Mouse (Mus musculus) heart, embryonic 11.5 days (tissue): Measurements from ENCODE around the gene Homer3. TPM values are rescaled to one million over a fixed set of nuclear protein-coding genes. Genes with fewer than 3 reads are reported as not detected.

Experiments used
- ATAC-seq: fragments of 200-750 bp; cut with Nextera tagmentation; replicated peaks from 2 replicates; pipeline ENCODE4 v1.8.0; 2017; ENCODE audit warnings: moderate library complexity; ENCODE audit not compliant: insufficient number of reproducible peaks, low FRiP score, low TSS enrichment
- H3K27ac ChIP-seq: fragments of 300-500 bp; sonication (generic); 2 replicates; pipeline ENCODE4 v1.5.1; 2014; ENCODE audit warnings: mild to moderate bottlenecking, low read depth, low read length
- H3K27me3 ChIP-seq: fragments of 300-500 bp; sonication (generic); 2 replicates; pipeline ENCODE4 v1.6.1; 2014; ENCODE audit warnings: mild to moderate bottlenecking, low read length, mixed read lengths; ENCODE audit not compliant: control insufficient read depth, insufficient read depth
- H3K36me3 ChIP-seq: fragments of 300-500 bp; sonication (generic); 2 replicates; pipeline ENCODE4 v1.6.1; 2014; ENCODE audit warnings: mild to moderate bottlenecking, low read length, moderate library complexity, mixed read lengths; ENCODE audit not compliant: control insufficient read depth, insufficient read depth
- H3K4me1 ChIP-seq: fragments of 300-500 bp; sonication (generic); 2 replicates; pipeline ENCODE4 v1.6.1; 2014; ENCODE audit warnings: low read length; ENCODE audit not compliant: control insufficient read depth, insufficient read depth
- H3K4me2 ChIP-seq: fragments of 300-500 bp; sonication (generic); 2 replicates; pipeline ENCODE4 v1.6.1; 2014; ENCODE audit warnings: mild to moderate bottlenecking, moderate library complexity
- H3K4me3 ChIP-seq: fragments of 300-500 bp; sonication (generic); 2 replicates; pipeline ENCODE4 v1.5.1; 2014; ENCODE audit warnings: low read depth, low read length
- H3K9ac ChIP-seq: fragments of 300-500 bp; sonication (generic); 2 replicates; pipeline ENCODE4 v1.6.1; 2014; ENCODE audit warnings: mild to moderate bottlenecking, low read depth, low read length, moderate library complexity
- H3K9me3 ChIP-seq: fragments of 300-500 bp; sonication (generic); replicated peaks from 2 replicates; pipeline ENCODE4 v1.6.1; 2016; ENCODE audit warnings: low read length; ENCODE audit not compliant: control insufficient read depth
- WGBS: fragments of 180-500 bp; shearing (Covaris S2); extraction: QIAGEN DNeasy Blood & Tissue Kit; methylation state at CpG from one replicate; pipeline ENCODE4 v1.1.7; 2014; ENCODE audit not compliant: insufficient replicate concordance; 5-methylcytosine and 5-hydroxymethylcytosine counted together
- polyA plus RNA-seq: library from polyadenylated mRNA; unstranded; fragments of >200 nt; fragmentation: Nextera tagmentation; extraction: Ambion mirVana; gene quantifications from 2 replicates; pipeline ENCODE4 v1.2.1, GENCODE M21; 2014

The Homer3 gene
- polyA plus RNA-seq, 1 experiment from 2014 or later: 25.5 TPM

DNA sequence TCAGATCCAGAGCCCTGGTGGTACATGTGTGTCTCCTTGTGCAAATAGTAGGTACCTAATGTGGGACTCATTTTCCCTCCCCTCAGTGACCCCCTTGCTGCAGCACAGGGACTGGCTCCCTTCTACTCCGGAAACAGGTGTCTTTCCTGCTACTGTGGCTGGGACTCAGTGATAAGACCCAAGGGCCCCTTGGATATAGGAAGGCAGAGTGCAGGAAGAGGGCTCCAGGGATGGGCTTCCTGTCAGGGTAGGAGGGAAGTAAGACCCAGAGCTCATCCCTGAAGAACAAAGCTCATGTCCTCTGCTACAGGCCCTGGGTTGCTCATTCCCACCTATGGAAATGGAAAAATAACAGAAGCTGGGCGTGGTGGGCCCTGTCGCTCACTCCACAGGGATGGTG lies 6.2 kb upstream of the Homer3 start:
- peak overlapping the region; percentile 64 for H3K27ac ChIP-seq
- H3K4me1 ChIP-seq: peaks cover 13% of the 10 kb centered on the region
- H3K9ac ChIP-seq: no peak overlapping the region
- H3K36me3 ChIP-seq: no peaks in the 10 kb centered on the region
- peak; percentile 44; the same call in 1 of the 2 replicates for ATAC-seq
- H3K27me3 ChIP-seq: no peaks in the 10 kb centered on the region
- H3K4me2 ChIP-seq: no peak overlapping the region
- WGBS: 57% methylated on average over 3 of the region's 3 CpGs
- H3K4me3 ChIP-seq: no peak overlapping the region
- no peaks in the 10 kb centered on the region for H3K9me3 ChIP-seq

DNA sequence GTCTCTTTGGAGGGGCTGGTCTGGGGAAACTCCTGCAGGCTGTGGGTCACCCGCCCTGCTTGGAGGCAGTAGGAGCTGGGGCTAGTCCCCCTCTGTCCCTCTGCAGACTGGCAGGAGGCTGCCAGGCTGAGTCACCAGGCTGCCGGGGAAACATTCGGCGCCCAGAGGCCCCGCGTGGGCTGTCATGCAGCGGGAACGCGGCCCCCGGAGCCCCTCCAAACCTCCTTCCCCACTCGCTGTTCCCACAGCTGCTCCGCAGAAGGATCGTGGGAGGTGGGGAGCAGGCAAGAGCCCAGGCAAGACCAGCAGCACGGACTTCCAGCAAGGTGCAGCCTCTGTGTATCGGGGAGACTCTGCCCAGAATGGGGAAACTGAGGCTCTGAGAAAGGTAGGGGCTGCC lies 4.5 kb upstream of the Homer3 start:
- Histone ChIP-seq H3K4me2 (no peak overlapping the region), H3K4me1 (peaks cover 15% of the 10 kb centered on the region), H3K36me3 (no peaks in the 10 kb centered on the region), H3K9ac (no peak overlapping the region), H3K4me3 (no peak overlapping the region), H3K9me3 (no peaks in the 10 kb centered on the region), H3K27me3 (no peaks in the 10 kb centered on the region), H3K27ac (peak overlapping the region; percentile 22; the same call in 1 of the 2 replicates)
- ATAC-seq: no peak
- 61% methylated on average over 15 of the region's 15 CpGs for WGBS

DNA sequence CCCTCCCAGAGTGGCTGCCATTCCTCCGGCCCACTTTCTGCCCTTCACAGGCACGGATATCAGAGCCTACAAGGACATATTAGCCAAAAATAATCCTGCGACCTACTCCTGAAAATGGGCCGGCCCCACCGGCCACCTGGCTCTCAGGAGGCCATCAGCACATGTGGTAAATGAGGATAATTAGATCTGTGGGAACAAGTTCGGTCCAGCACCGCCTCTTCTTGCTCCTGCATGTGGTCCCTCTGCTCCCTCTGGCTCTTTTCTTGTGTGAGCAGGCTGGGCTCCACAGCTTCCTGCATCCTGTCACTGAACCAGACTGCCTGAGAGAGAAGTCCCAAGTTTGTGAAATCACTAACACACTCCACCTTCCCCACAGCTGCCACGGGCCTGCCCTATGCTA lies 3.4 kb upstream of the Homer3 start:
- no peak overlapping the region for H3K4me3 ChIP-seq
- H3K9ac ChIP-seq: peak overlapping the region; percentile 10; the same call in 1 of the 2 replicates
- no peaks in the 10 kb centered on the region for H3K36me3 ChIP-seq
- no peak for ATAC-seq
- peaks cover 16% of the 10 kb centered on the region for H3K4me1 ChIP-seq
- H3K27me3 ChIP-seq: no peaks in the 10 kb centered on the region
- H3K4me2 ChIP-seq: no peak overlapping the region
- H3K9me3 ChIP-seq: no peaks in the 10 kb centered on the region
- peak overlapping the region; percentile 54 for H3K27ac ChIP-seq
- 48% methylated on average over 8 of the region's 8 CpGs for WGBS

DNA sequence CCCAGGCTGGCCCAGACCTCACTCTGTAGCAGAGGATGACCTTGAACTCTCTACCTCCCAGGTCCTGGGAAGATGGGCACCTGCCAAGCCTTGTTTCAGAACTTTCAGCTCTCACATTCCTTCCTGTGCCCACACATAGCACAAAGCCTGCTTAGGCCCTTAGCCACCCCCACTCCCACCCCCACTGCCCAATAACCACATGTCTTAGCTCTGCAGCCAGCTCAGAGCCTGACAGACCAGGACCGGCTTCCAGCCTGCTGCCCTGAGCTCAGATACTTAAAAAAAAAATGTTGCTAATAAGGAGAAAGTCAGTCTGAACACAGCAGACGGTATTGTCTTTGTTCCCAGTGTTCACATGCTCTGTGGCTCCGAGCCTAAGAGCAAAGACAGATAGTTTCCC lies 1.6 kb upstream of the Homer3 start:
- no peaks in the 10 kb centered on the region for H3K9me3 ChIP-seq
- H3K36me3 ChIP-seq: peaks cover 11% of the 10 kb centered on the region
- H3K4me1 ChIP-seq: peaks cover 18% of the 10 kb centered on the region
- 45% methylated on average over 3 of the region's 3 CpGs for WGBS
- no peak for ATAC-seq
- H3K4me2 ChIP-seq: no peak overlapping the region
- H3K9ac ChIP-seq: peak overlapping the region; percentile 49; the same call in 1 of the 2 replicates
- peak overlapping the region; percentile 10; the same call in 1 of the 2 replicates for H3K27ac ChIP-seq
- H3K4me3 ChIP-seq: no peak overlapping the region
- H3K27me3 ChIP-seq: no peaks in the 10 kb centered on the region

DNA sequence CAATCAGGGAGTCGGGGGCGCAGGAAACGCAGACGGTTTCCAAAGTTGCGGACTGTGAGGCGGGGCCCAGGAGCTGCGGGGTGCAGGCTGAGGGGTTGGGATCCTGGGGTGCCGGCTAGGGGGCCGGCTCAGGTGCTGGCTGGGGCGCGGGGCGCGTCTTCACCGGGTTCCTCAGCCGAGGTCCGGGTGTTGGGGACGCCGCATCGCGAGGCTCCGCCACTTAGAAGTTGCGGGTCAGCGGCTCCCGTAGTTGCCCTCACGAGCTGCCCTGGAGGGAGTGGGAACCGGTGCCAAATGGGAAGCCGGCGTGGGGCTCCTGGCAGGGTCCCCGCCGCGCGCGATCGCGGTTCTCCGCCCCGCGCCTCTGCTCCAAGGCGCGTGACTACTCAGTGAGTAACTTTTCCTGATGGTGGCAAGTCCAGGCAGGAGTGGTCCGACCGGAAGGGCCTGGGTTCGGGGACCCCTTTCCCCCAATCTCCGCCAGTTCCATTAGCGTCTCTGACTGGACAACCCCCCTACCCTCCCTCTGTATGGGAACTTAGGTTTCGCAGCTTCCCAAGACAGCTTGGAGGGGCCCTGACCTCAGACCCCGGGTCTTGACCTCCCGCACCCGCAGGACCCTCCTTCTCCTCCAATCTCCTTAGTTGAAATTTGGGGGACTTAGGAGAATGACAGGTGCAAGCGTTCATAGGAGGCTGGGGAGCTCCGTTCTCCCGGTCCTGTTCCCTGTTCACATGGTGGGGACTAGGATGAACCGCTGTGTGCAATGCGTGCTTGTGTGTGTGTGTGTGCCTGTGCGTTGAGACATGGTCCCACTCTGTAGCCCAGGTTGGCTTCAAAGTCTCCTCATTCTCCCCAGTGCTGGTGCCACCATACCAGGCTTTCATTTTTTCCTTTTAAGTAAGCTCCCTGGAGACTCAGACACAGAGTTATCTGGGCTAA lies 780 bp downstream of the Homer3 start:
- ATAC-seq: peak; percentile 25
- peaks cover 24% of the 10 kb centered on the region for H3K36me3 ChIP-seq
- H3K27me3 ChIP-seq: no peaks in the 10 kb centered on the region
- H3K4me1 ChIP-seq: peaks cover 11% of the 10 kb centered on the region
- no peaks in the 10 kb centered on the region for H3K9me3 ChIP-seq
- H3K4me2 ChIP-seq: peak overlapping the region; percentile 96
- H3K4me3 ChIP-seq: peak overlapping the region; percentile 86
- 3% methylated on average over 49 of the region's 55 CpGs for WGBS
- peak overlapping the region; percentile 76; the same call in 1 of the 2 replicates for H3K27ac ChIP-seq
- H3K9ac ChIP-seq: peak overlapping the region; percentile 98

DNA sequence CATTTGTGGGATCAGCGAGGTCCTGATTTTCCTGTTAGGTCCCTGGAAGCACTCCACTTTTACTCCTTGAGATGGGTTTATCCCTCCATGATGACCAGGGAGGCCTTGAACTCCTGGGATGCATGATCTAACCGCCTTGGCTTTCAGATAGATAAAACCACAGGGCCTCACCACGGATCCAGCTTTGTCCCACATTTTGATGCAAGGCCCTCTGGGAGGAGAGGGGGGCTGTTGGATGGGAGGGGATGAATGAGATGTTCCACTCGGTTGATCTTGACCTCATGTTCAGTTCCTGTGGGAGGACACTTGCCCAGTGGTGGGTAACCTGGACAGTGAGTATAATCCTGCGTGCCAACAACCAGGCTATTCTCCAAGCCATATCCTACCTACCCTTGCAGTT lies 1.8 kb downstream of the Homer3 start:
- Histone ChIP-seq H3K4me3 (no peak overlapping the region), H3K9me3 (no peaks in the 10 kb centered on the region), H3K4me1 (peaks cover 10% of the 10 kb centered on the region), H3K4me2 (no peak overlapping the region; the same call in 1 of the 2 replicates), H3K27ac (no peak overlapping the region), H3K27me3 (no peaks in the 10 kb centered on the region), H3K36me3 (peaks cover 25% of the 10 kb centered on the region), H3K9ac (no peak overlapping the region)
- no peak for ATAC-seq
- 68% methylated on average over 5 of the region's 5 CpGs for WGBS

DNA sequence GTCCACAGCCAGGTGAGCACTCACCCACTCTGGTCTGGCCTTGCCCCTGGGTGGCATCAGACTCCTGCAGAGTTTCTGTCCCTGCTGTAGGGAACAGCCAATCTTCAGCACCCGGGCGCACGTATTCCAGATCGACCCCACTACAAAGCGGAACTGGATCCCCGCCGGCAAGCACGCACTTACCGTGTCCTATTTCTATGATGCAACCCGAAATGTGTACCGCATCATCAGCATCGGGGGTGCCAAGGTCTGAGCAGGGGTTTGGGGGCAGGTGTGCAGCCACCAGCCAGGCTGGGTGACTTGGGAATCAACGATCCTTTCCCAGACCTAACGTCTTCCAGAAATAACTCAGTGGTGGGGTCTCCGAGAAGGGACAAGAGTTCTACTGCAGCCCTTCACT lies 2.7 kb downstream of the Homer3 start:
- H3K9ac ChIP-seq: no peak overlapping the region
- no peak overlapping the region for H3K27ac ChIP-seq
- no peak overlapping the region for H3K4me2 ChIP-seq
- no peak overlapping the region for H3K4me3 ChIP-seq
- H3K27me3 ChIP-seq: no peaks in the 10 kb centered on the region
- WGBS: 88% methylated on average over 15 of the region's 15 CpGs
- ATAC-seq: no peak
- no peaks in the 10 kb centered on the region for H3K9me3 ChIP-seq
- peaks cover 8% of the 10 kb centered on the region for H3K4me1 ChIP-seq
- H3K36me3 ChIP-seq: peaks cover 31% of the 10 kb centered on the region

DNA sequence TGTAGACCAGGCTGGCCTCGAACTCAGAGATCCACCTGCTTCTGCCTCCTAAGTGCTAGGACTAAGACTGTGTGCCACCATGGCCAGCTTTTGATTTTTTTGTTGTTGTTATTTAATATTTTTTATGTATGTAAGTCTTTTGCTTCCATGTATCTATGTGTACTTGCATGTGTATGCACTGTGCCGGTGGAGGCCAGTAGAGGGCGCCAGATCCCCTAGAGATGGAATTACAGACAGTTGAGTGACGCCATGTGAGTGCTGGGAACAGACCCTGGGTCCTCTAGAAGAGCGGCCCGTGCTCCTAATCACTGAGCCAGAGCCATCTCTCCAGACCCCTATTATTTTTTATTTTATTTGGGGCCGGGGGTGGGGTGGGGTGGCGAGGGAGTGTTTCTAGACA lies 4.1 kb downstream of the Homer3 start:
- WGBS: 82% methylated on average over 8 of the region's 8 CpGs
- Histone ChIP-seq H3K4me2 (no peak overlapping the region), H3K27me3 (no peaks in the 10 kb centered on the region), H3K36me3 (peaks cover 37% of the 10 kb centered on the region), H3K27ac (no peak overlapping the region), H3K9ac (no peak overlapping the region), H3K4me3 (no peak overlapping the region), H3K9me3 (no peaks in the 10 kb centered on the region), H3K4me1 (peaks cover 5% of the 10 kb centered on the region)
- no peak for ATAC-seq
